Comparison of ENCODE assay signal across 27 mouse cellular contexts in genomic region chr12:51047116-51047515, GRCm38 (mm10).
DNase-seq lines count a peak whose midpoint lies in the region; ATAC-seq lines count a peak whose summit lies in the region.
"Had no signal": no experiment of that assay in that cellular context is flagged by ENCODE, and none has a peak within 500 bp of the region (broad histone marks: within the 10 kb centered on the region; RNA-seq: fewer than 3 reads in every experiment).

No protein-coding gene starts in this region.

- H3K36me3 ChIP-seq in midbrain, embryonic 11.5 days (ENCODE audit: control insufficient read depth, insufficient read depth, low read length) = no peaks in the 10 kb centered on the region
- no peaks in the 10 kb centered on the region for H3K36me3 ChIP-seq in midbrain, embryonic 15.5 days (replicated peaks)
- no peaks in the 10 kb centered on the region for H3K36me3 ChIP-seq in hindbrain, embryonic 10.5 days
- H3K36me3 ChIP-seq: forebrain, embryonic 10.5 days; heart, embryonic 12.5 days; heart, embryonic 15.5 days; hindbrain, embryonic 12.5 days; hindbrain, embryonic 15.5 days had no signal

- ATAC-seq in midbrain, embryonic 11.5 days (ENCODE audit: low FRiP score) = no peak
- no peak for ATAC-seq in midbrain, embryonic 15.5 days (replicated peaks)
- ATAC-seq: forebrain, embryonic 13.5 days; forebrain, embryonic 16.5 days; intestine, postnatal 0 days; Patski had no signal

- no peak overlapping the region for H3K9ac ChIP-seq in midbrain, embryonic 11.5 days (ENCODE audit: low read length)
- no peak overlapping the region for H3K9ac ChIP-seq in midbrain, embryonic 15.5 days
- H3K9ac ChIP-seq: forebrain, embryonic 13.5 days; heart, embryonic 12.5 days; heart, embryonic 15.5 days; hindbrain, embryonic 12.5 days; hindbrain, embryonic 15.5 days had no signal

- no peaks in the 10 kb centered on the region for H3K4me1 ChIP-seq in midbrain, embryonic 11.5 days (ENCODE audit: control insufficient read depth, insufficient read depth, low read length)
- H3K4me1 ChIP-seq in midbrain, embryonic 15.5 days = no peaks in the 10 kb centered on the region
- peaks cover 12% of the 10 kb centered on the region for H3K4me1 ChIP-seq in hindbrain, embryonic 10.5 days (replicated peaks)
- H3K4me1 ChIP-seq: hindbrain, embryonic 12.5 days had no signal

- H3K4me2 ChIP-seq in midbrain, embryonic 11.5 days = no peak overlapping the region
- no peak overlapping the region for H3K4me2 ChIP-seq in midbrain, embryonic 15.5 days
- H3K4me2 ChIP-seq: forebrain, embryonic 13.5 days; heart, embryonic 12.5 days; heart, embryonic 15.5 days; hindbrain, embryonic 12.5 days; hindbrain, embryonic 15.5 days had no signal

- no peaks in the 10 kb centered on the region for H3K9me3 ChIP-seq in midbrain, embryonic 11.5 days (ENCODE audit: control insufficient read depth, low read length)
- H3K9me3 ChIP-seq in midbrain, embryonic 15.5 days = no peaks in the 10 kb centered on the region
- H3K9me3 ChIP-seq in hindbrain, embryonic 10.5 days = no peaks in the 10 kb centered on the region
- H3K9me3 ChIP-seq: forebrain, embryonic 10.5 days; forebrain, embryonic 13.5 days; heart, embryonic 12.5 days; heart, embryonic 15.5 days; hindbrain, embryonic 12.5 days; hindbrain, embryonic 15.5 days had no signal

- 55% methylated on average over 7 of the region's 7 CpGs for WGBS in midbrain, embryonic 11.5 days
- WGBS in midbrain, embryonic 15.5 days = 57% methylated on average over 7 of the region's 7 CpGs
- WGBS in hindbrain, embryonic 10.5 days = 43% methylated on average over 7 of the region's 7 CpGs

- H3K4me3 ChIP-seq in midbrain, embryonic 11.5 days (ENCODE audit: low read depth, low read length) = no peak overlapping the region
- no peak overlapping the region for H3K4me3 ChIP-seq in midbrain, embryonic 15.5 days
- H3K4me3 ChIP-seq in hindbrain, embryonic 10.5 days = no peak overlapping the region
- H3K4me3 ChIP-seq: forebrain, embryonic 10.5 days; forebrain, embryonic 13.5 days; heart, embryonic 12.5 days; heart, embryonic 15.5 days; hindbrain, embryonic 12.5 days; hindbrain, embryonic 15.5 days had no signal

- peak; percentile 10 for DNase-seq in embryo, embryonic 10.5 days (ENCODE audit: low spot score)
- DNase-seq in embryo, embryonic 10 days (ENCODE audit: low spot score) = no peak
- DNase-seq in midbrain, embryonic 11.5 days (ENCODE audit: low spot score, missing footprints) = peak; percentile 45
- peak; percentile 22 for DNase-seq in WW6 (ENCODE audit: low read depth, low spot score)
- no peak for DNase-seq in hindbrain, embryonic 10.5 days (ENCODE audit: low spot score)
- no peak for DNase-seq in urinary bladder, postnatal 14 days (ENCODE audit: low spot score)
- no peak for DNase-seq in MN1 (ENCODE audit: low spot score)
- DNase-seq: adrenal gland, postnatal 14 days; cerebellum, adult 11 months; cerebellum, adult 8-10 months; cerebellum, postnatal 10 days; cerebellum, postnatal 36 days; gastrocnemius, postnatal 10 days; gastrocnemius, postnatal 36 days; heart, postnatal 10 days; heart, postnatal 36 days; kidney, adult 2 months had no signal

- no peaks in the 10 kb centered on the region for H3K27me3 ChIP-seq in midbrain, embryonic 11.5 days (ENCODE audit: control insufficient read depth, insufficient read depth, low read length)
- no peaks in the 10 kb centered on the region for H3K27me3 ChIP-seq in midbrain, embryonic 15.5 days (replicated peaks)
- no peaks in the 10 kb centered on the region for H3K27me3 ChIP-seq in hindbrain, embryonic 10.5 days (ENCODE audit: insufficient read depth, poor library complexity, severe bottlenecking)
- H3K27me3 ChIP-seq: forebrain, embryonic 13.5 days; heart, embryonic 12.5 days; heart, embryonic 15.5 days; hindbrain, embryonic 12.5 days; hindbrain, embryonic 15.5 days; Patski had no signal

- no peak overlapping the region for H3K27ac ChIP-seq in midbrain, embryonic 11.5 days (ENCODE audit: low read depth, low read length)
- no peak overlapping the region for H3K27ac ChIP-seq in midbrain, embryonic 15.5 days
- H3K27ac ChIP-seq in hindbrain, embryonic 10.5 days = no peak overlapping the region
- H3K27ac ChIP-seq: forebrain, embryonic 10.5 days; forebrain, embryonic 13.5 days; heart, embryonic 15.5 days; hindbrain, embryonic 12.5 days; hindbrain, embryonic 15.5 days had no signal

Comparison
In these comparisons a context has a peak if more than half of its experiments do, and no peak if none do; other contexts are left out.
1. DNase-seq: peak in embryo, embryonic 10.5 days (single experiment), midbrain, embryonic 11.5 days (single experiment) and WW6 (single experiment); none in embryo, embryonic 10 days (single experiment), hindbrain, embryonic 10.5 days (single experiment), urinary bladder, postnatal 14 days (single experiment) and MN1 (single experiment).